Mouse (Mus musculus) embryonic fibroblast, embryonic 13.5 days (primary cell): ENCODE data around the gene 2700049A03Rik.

ENCODE experiments used
- CTCF ChIP-seq: IDR thresholded peaks from 2 replicates; pipeline ENCODE4 v1.5.1; 2011; ENCODE audit warnings: mild to moderate bottlenecking, control low read depth, low read length, moderate library complexity, borderline replicate concordance; ENCODE audit not compliant: insufficient read depth
- POLR2A ChIP-seq: IDR thresholded peaks from 2 replicates; pipeline ENCODE4 v1.6.1; 2011; ENCODE audit warnings: low read depth, mild to moderate bottlenecking, control low read depth, low read length, moderate library complexity

DNA sequence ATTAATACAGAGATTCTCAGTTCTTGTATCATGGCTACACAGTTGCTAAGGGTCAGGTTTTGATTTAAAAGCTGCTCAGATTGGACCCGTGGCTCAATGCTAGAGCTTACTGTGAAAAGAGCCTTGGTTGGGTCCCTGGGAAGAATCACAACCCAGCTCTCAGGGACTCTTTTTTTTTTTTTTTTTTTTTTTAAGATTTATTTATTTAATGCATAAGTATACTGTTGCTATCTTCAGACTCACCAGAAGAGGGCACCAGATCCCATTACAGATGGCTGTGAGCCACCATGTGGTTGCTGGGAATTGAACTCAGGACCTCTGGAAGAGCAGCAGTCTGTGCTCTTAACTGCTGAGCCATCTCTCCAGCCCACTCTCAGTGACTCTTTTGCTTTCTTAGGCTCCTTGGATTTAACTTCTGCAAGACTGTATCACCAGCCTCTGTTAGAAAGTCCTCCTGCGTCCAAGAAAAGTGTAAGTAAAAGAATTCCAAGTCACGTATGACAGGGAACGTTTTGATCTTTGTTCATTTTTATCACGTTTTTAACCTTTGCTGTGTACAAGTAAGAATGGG, 2.7 kb downstream of the 2700049A03Rik start:
- no peak for TF ChIP-seq POLR2A
- TF ChIP-seq CTCF, result no peak
